Mouse (Mus musculus) spleen, adult 2 months (tissue): ENCODE results near the gene Nfat5. TPM values are rescaled to one million over a fixed set of nuclear protein-coding genes. Genes with fewer than 3 reads are reported as not detected.

Source experiments
- DNase-seq, 2 experiments: peaks; one replicate each; pipeline versions ENCODE4 v3.0.0 to v3.0.0-alpha.2; 2012 to 2021; ENCODE audit warnings: low spot score in 2 of 2, low read depth in 1 of 2
- H3K27ac ChIP-seq: fragments of 200-500 bp; 2 replicates; pipeline ENCODE4 v1.5.1; 2012; ENCODE audit warnings: low read length, inconsistent platforms; ENCODE audit not compliant: insufficient read depth
- H3K27me3 ChIP-seq: fragments of 200-500 bp; 2 replicates; pipeline ENCODE4 v1.6.1; 2012; ENCODE audit warnings: mild to moderate bottlenecking, moderate library complexity, low read length, inconsistent platforms; ENCODE audit not compliant: control insufficient read depth, insufficient read depth
- H3K36me3 ChIP-seq: fragments of 200-500 bp; 2 replicates; pipeline ENCODE4 v1.6.1; 2012; ENCODE audit warnings: mild to moderate bottlenecking, low read length, inconsistent platforms; ENCODE audit not compliant: control insufficient read depth, insufficient read depth
- H3K4me1 ChIP-seq: fragments of 200-500 bp; 2 replicates; pipeline ENCODE4 v1.6.1; 2011; ENCODE audit warnings: inconsistent platforms; ENCODE audit not compliant: control insufficient read depth, insufficient read depth, insufficient read length
- H3K4me3 ChIP-seq: fragments of 200-500 bp; 2 replicates; pipeline ENCODE4 v1.5.1; 2011; ENCODE audit warnings: mild to moderate bottlenecking, inconsistent platforms; ENCODE audit not compliant: insufficient read depth, insufficient read length; ENCODE audit errors: extremely low read depth
- CTCF ChIP-seq: fragments of 200-500 bp; IDR thresholded peaks from 2 replicates; pipeline ENCODE4 v1.5.1; 2011; ENCODE audit warnings: mild to moderate bottlenecking, inconsistent platforms; ENCODE audit not compliant: insufficient read depth, insufficient read length, insufficient replicate concordance; ENCODE audit errors: extremely low read depth
- POLR2A ChIP-seq: fragments of 200-500 bp; IDR thresholded peaks from 2 replicates; pipeline ENCODE4 v1.6.1; 2011; ENCODE audit warnings: low read depth, low read length, inconsistent platforms
- WGBS: fragments of 180-500 bp; shearing (Covaris S2); methylation state at CpG from one replicate; pipeline ENCODE4 v1.1.7; 2018; 5-methylcytosine and 5-hydroxymethylcytosine counted together
- polyA plus RNA-seq: library from polyadenylated mRNA; depleted of rRNA; stranded (reverse); fragments of >200 nt; gene quantifications from 2 replicates; pipeline ENCODE4 v1.2.3, GENCODE M21; 2012

Nfat5 gene
- polyA plus RNA-seq, 1 experiment: 14.4 TPM

DNA sequence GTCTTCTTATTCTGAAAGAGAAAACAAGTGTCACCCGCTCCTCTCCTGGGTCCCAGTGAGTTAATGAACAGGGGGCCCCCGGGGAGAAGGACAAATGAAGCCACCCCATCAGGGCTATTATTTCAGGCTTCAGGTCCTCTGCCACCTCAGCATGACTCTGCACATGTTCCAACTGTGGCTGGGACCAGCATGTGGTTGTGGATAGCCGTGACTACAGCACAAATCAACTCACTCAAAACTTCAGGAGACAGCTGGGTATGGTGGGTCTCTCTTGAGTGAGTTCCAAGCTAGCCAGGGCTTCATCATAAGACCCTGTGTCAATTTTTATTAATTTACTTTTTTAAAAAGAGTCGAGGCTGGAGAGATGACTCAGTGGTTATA, 97.9 kb downstream of the Nfat5 start:
- no peaks in the 10 kb centered on the region for H3K36me3 ChIP-seq
- no peaks in the 10 kb centered on the region for H3K4me1 ChIP-seq
- no peaks in the 10 kb centered on the region for H3K27me3 ChIP-seq
- no peak overlapping the region for H3K4me3 ChIP-seq
- TF ChIP-seq POLR2A (no peak), CTCF (no peak)
- WGBS: 60% methylated on average over 4 of the region's 4 CpGs
- no peak overlapping the region for H3K27ac ChIP-seq
- no peak for DNase-seq

DNA sequence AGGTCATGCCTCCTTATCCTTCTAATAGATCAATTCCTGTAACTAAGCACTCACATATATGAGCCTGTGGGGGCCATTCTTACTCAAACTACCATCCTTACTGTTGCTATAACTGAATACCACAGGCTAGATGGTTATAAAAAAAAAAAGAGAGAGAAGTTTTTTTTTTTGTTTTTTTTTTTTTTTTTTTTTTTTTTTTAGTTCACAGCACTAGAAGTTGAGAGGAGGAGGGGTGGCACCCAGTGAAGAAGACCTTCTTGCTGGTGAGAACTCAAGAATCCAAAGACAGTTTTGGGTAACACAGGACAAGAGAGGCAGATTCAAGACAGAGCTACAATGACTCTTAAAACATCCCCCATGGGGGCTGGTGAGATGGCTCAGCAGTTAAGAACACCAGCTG, 102.1 kb downstream of the Nfat5 start:
- Histone ChIP-seq H3K36me3 (no peaks in the 10 kb centered on the region), H3K4me3 (no peak overlapping the region), H3K4me1 (no peaks in the 10 kb centered on the region), H3K27me3 (no peaks in the 10 kb centered on the region), H3K27ac (no peak overlapping the region)
- no peak for DNase-seq
- TF ChIP-seq CTCF: no peak
- no peak for TF ChIP-seq POLR2A

DNA sequence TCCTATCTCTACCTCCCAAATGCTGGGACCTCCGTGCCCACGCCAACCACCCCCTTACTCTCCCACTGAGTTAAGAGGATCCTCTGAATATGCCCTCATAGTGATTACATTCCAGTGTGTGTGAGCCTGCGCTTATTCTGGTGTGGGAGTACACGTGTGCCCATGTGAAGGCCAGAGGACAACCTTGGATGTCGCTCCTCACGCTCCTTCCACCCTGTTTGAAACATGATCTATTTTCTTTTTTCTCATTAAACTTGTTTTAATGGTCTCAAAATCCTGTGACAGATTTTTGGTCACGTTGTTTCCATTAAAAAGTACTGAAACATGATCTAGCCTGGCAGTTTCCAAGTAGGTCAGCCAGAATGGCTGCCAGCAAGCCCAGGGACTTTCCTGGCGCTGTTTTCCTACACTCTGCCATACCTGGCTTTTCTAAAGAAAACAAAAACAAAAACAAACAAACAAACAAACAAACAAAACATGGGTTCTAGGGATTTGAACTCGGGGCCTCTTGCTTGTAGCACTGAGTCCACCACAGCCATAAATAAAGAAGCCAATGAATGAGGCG, 102.9 kb downstream of the Nfat5 start:
- Histone ChIP-seq H3K4me3 (no peak overlapping the region), H3K27me3 (no peaks in the 10 kb centered on the region), H3K4me1 (no peaks in the 10 kb centered on the region), H3K27ac (no peak overlapping the region), H3K36me3 (no peaks in the 10 kb centered on the region)
- no peak for DNase-seq
- no peak for TF ChIP-seq POLR2A
- TF ChIP-seq CTCF: no peak
- WGBS: 90% methylated on average over 10 of the region's 10 CpGs

DNA sequence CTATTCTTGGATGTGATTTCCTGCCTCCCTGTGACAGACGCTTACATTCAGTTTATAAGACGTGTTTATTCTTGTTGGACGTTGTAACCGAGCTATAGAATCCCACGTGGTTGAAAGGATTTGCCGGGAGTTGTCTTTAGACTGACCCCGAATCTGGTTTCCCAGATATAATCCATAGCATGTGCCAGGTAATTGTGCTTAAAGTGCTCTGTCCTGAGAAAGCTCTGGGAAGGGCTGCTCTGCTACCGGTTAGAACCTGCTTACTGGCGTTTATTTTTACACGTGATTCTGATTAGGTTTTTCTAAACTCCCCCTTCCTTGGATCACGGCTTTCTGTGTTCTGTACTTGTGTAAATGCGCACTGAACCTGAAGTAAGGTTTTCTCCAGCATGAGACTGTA, 104.4 kb downstream of the Nfat5 start:
- H3K4me3 ChIP-seq: no peak overlapping the region
- H3K27me3 ChIP-seq: no peaks in the 10 kb centered on the region
- H3K27ac ChIP-seq: no peak overlapping the region
- DNase-seq: no peak
- H3K4me1 ChIP-seq: peaks cover under 1% of the 10 kb centered on the region; the same call in 1 of the 2 replicates
- TF ChIP-seq POLR2A: no peak
- TF ChIP-seq CTCF: no peak
- 85% methylated on average over 12 of the region's 12 CpGs for WGBS
- H3K36me3 ChIP-seq: no peaks in the 10 kb centered on the region

DNA sequence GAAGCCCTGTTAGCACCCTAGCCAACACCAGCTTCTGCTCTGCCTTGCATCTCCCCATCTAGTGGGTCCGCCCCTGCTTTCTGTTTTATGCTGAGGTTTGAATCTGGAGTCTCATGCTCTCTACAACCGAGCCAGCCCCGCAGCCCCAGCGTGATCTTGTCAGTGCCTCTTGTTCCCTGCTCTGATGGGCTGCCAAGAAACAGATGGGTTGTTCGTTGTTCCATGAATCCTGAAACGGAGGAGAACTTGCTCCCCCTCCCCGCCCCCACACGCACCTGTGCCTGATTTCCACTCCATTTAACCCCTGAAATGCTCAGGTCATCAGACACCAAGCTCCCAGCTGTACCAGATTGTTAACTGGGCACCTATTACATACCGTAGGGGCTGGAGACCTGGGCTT, 106.2 kb downstream of the Nfat5 start:
- TF ChIP-seq CTCF (no peak), POLR2A (no peak)
- Histone ChIP-seq H3K4me1 (peaks cover 5% of the 10 kb centered on the region; the same call in 1 of the 2 replicates), H3K4me3 (no peak overlapping the region), H3K36me3 (no peaks in the 10 kb centered on the region), H3K27ac (no peak overlapping the region), H3K27me3 (no peaks in the 10 kb centered on the region)
- WGBS: 69% methylated on average over 9 of the region's 9 CpGs
- DNase-seq: no peak

DNA sequence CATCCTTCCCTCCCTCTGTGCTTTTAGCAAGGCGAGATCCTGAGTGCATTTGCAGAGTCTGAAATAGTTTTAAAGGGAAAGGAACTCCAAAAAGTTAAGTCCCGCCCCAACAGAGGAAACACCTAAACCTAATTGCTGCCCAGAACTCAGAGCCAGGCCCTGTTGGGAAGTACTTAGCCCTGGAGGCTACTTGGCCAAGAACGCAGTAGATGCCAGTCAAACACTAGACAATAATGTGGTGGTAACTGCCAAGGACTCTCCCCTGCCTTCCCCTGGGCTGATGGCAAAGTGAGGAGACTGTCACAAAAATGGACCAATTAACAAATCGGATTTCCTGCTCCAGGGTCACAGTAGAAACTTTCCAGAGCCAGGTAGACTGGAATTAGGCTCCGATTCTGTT, 108.6 kb downstream of the Nfat5 start:
- TF ChIP-seq POLR2A: no peak
- TF ChIP-seq CTCF: no peak
- Histone ChIP-seq H3K27ac (no peak overlapping the region), H3K4me3 (no peak overlapping the region), H3K27me3 (no peaks in the 10 kb centered on the region), H3K4me1 (peaks cover 5% of the 10 kb centered on the region; the same call in 1 of the 2 replicates), H3K36me3 (no peaks in the 10 kb centered on the region)
- no peak for DNase-seq
- 88% methylated on average over 5 of the region's 5 CpGs for WGBS

DNA sequence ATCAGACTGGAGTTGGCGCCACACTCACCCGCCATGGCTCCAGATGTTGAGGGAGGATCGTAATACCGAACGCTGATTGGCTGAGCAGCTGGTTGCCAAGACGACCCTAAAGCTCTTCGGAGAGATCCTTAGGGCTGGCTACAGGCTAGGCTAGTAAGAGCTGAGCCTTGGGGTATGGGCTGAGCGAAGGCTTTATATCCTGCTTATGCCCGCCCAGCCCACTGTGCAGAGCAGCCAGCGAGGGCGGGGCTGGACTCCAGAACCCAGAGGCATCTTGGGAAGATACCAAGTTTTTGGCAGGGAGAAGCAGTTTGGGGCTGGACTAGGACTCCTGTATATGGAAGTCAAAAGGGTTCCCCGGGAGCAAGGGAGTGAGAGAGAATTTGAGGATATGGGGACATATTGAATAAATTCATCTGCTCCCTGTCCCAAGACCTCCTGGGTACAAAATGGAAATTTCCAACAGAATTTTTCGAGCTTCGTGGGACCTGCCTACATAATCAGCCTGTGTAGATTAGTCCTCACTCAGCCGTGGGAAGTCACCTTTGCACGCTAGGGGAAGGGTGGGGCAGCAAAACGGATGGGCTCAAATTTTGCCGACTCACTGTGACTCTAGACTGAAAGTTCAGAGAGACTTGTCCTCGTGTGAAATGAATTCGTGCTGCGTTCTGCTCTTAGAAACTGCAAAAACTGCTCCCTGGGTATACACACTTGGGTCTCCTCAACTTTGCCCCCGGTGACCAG, 109.9 kb downstream of the Nfat5 start, which contains the start of gene Nqo1:
Nqo1 (minus strand) TSS at position 169 of the 744 bp plus-strand sequence.
- no peak for TF ChIP-seq CTCF
- no peak for TF ChIP-seq POLR2A
- H3K27me3 ChIP-seq: no peaks in the 10 kb centered on the region
- H3K27ac ChIP-seq: no peak within 1 kb of the TSS; the same call in 1 of the 2 replicates
- no peaks in the 10 kb centered on the region for H3K36me3 ChIP-seq
- H3K4me1 ChIP-seq: peaks cover 5% of the 10 kb centered on the region; the same call in 1 of the 2 replicates
- H3K4me3 ChIP-seq: peak within 1 kb of the TSS; percentile 29
- DNase-seq: peak in 1 of 2 experiments; percentile 14
- WGBS: 6% methylated on average over 22 of the region's 22 CpGs
